23 mouse cellular contexts compared by ENCODE assay signal in the genomic region with DNA sequence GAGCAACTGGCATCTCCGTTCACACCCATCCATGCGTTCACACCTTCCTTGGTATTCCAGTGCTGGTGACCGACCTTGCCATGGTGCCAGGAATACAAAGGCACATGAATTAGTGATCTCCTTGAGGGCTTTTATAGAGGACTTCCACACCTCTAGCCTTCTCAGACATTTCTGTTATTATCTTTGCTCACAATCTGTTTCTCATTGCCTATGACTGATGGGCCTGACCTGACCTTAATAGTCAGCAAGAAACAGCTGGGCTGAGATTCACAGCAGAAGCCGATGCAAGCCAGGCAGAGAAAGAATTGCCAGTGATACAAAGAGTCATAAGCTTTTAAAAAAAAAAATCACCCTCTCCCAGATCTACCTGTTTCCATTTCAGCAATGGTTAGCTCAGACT.
A peak's percentile ranks its signal among the peaks of the same experiment; 100 is the strongest.
DNase-seq lines count a peak whose midpoint lies in the region; ATAC-seq lines count a peak whose summit lies in the region.
"Had no signal": no experiment of that assay in that cellular context is flagged by ENCODE, and none has a peak within 500 bp of the region (broad histone marks: within the 10 kb centered on the region; RNA-seq: fewer than 3 reads in every experiment).

No protein-coding gene starts in this region.

- no peaks in the 10 kb centered on the region for H3K9me3 ChIP-seq in hindbrain, embryonic 16.5 days (ENCODE audit: control insufficient read depth, low read length)
- H3K9me3 ChIP-seq in hindbrain, embryonic 13.5 days = no peaks in the 10 kb centered on the region
- H3K9me3 ChIP-seq in embryonic facial prominence, embryonic 11.5 days (replicated peaks; ENCODE audit: control insufficient read depth, low read length) = no peaks in the 10 kb centered on the region
- H3K9me3 ChIP-seq: embryonic facial prominence, embryonic 15.5 days; forebrain, embryonic 12.5 days; heart, embryonic 15.5 days had no signal

- H3K36me3 ChIP-seq in hindbrain, embryonic 16.5 days (ENCODE audit: control insufficient read depth, insufficient read depth, low read length) = no peaks in the 10 kb centered on the region
- H3K36me3 ChIP-seq in hindbrain, embryonic 13.5 days = no peaks in the 10 kb centered on the region
- H3K36me3 ChIP-seq in embryonic facial prominence, embryonic 11.5 days (replicated peaks; ENCODE audit: control insufficient read depth, insufficient read depth, low read depth, low read length) = no peaks in the 10 kb centered on the region
- H3K36me3 ChIP-seq: embryonic facial prominence, embryonic 15.5 days; forebrain, embryonic 12.5 days; heart, embryonic 15.5 days had no signal

- H3K4me2 ChIP-seq in hindbrain, embryonic 16.5 days (ENCODE audit: low read length) = no peak overlapping the region
- no peak overlapping the region for H3K4me2 ChIP-seq in hindbrain, embryonic 13.5 days
- H3K4me2 ChIP-seq in embryonic facial prominence, embryonic 11.5 days (ENCODE audit: low read depth, low read length) = no peak overlapping the region
- H3K4me2 ChIP-seq: embryonic facial prominence, embryonic 15.5 days; forebrain, embryonic 12.5 days; heart, embryonic 11.5 days; heart, embryonic 15.5 days had no signal

- no peak overlapping the region for H3K4me3 ChIP-seq in hindbrain, embryonic 16.5 days (ENCODE audit: low read length)
- H3K4me3 ChIP-seq in hindbrain, embryonic 13.5 days = no peak overlapping the region
- no peak overlapping the region for H3K4me3 ChIP-seq in embryonic facial prominence, embryonic 11.5 days (ENCODE audit: low read depth, low read length)
- H3K4me3 ChIP-seq: embryonic facial prominence, embryonic 15.5 days; erythroblast, embryonic 14.5 days; forebrain, embryonic 12.5 days; heart, embryonic 15.5 days had no signal

- H3K4me1 ChIP-seq in hindbrain, embryonic 16.5 days (ENCODE audit: control insufficient read depth, insufficient read depth, low read depth, low read length) = no peaks in the 10 kb centered on the region
- H3K4me1 ChIP-seq in hindbrain, embryonic 13.5 days (replicated peaks) = no peaks in the 10 kb centered on the region
- no peaks in the 10 kb centered on the region for H3K4me1 ChIP-seq in embryonic facial prominence, embryonic 11.5 days (ENCODE audit: control insufficient read depth, insufficient read depth, low read length)
- H3K4me1 ChIP-seq: embryonic facial prominence, embryonic 15.5 days; forebrain, embryonic 12.5 days; heart, embryonic 15.5 days had no signal

- H3K27ac ChIP-seq in hindbrain, embryonic 16.5 days (ENCODE audit: low read depth, low read length) = no peak overlapping the region
- no peak overlapping the region for H3K27ac ChIP-seq in hindbrain, embryonic 13.5 days
- H3K27ac ChIP-seq in embryonic facial prominence, embryonic 11.5 days (replicated peaks; ENCODE audit: low read depth, low read length) = no peak overlapping the region
- H3K27ac ChIP-seq: embryonic facial prominence, embryonic 15.5 days; forebrain, embryonic 12.5 days; heart, embryonic 15.5 days had no signal

- H3K9ac ChIP-seq in hindbrain, embryonic 16.5 days (ENCODE audit: low read depth, low read length) = no peak overlapping the region
- H3K9ac ChIP-seq in hindbrain, embryonic 13.5 days = no peak overlapping the region
- H3K9ac ChIP-seq in embryonic facial prominence, embryonic 11.5 days (replicated peaks; ENCODE audit: low read length) = no peak overlapping the region
- H3K9ac ChIP-seq: embryonic facial prominence, embryonic 15.5 days; forebrain, embryonic 12.5 days; heart, embryonic 15.5 days had no signal

- peak; percentile 74 for DNase-seq in 3T3-L1 (ENCODE audit: low read depth, low spot score)
- peak; percentile 62 for DNase-seq in embryo, embryonic 10.5 days (ENCODE audit: low spot score)
- DNase-seq in embryonic facial prominence, embryonic 11.5 days (ENCODE audit: low spot score) = peak; percentile 53
- no peak for DNase-seq in left cerebral cortex, postnatal 36 days (ENCODE audit: low spot score in 2 of 2)
- no peak for DNase-seq in urinary bladder, postnatal 10 days (ENCODE audit: low spot score)
- DNase-seq: adrenal gland, adult 2 months; adrenal gland, postnatal 25 days; cerebellum, adult 18-20 months; cerebellum, adult 9-11 months; cerebellum, postnatal 36 days; gastrocnemius, postnatal 10 days; heart, adult 18-20 months; heart, postnatal 14 days had no signal

- H3K27me3 ChIP-seq in hindbrain, embryonic 16.5 days (replicated peaks; ENCODE audit: control insufficient read depth, insufficient read depth, low read length) = no peaks in the 10 kb centered on the region
- H3K27me3 ChIP-seq in hindbrain, embryonic 13.5 days = no peaks in the 10 kb centered on the region
- H3K27me3 ChIP-seq in embryonic facial prominence, embryonic 11.5 days (ENCODE audit: control insufficient read depth, insufficient read depth, low read length) = no peaks in the 10 kb centered on the region
- H3K27me3 ChIP-seq: CH12.LX; embryonic facial prominence, embryonic 15.5 days; forebrain, embryonic 12.5 days; heart, embryonic 15.5 days had no signal

- WGBS in hindbrain, embryonic 16.5 days = 78% methylated on average over 4 of the region's 4 CpGs
- WGBS in hindbrain, embryonic 13.5 days = 84% methylated on average over 4 of the region's 4 CpGs
- 55% methylated on average over 4 of the region's 4 CpGs for WGBS in embryonic facial prominence, embryonic 11.5 days

- intact Hi-C loops in left cerebral cortex, postnatal 36 days (cut with DNase I) = no loop called here

- ATAC-seq in hindbrain, embryonic 16.5 days = 0 out of 2 replicates have a peak, but pooled peaks have one; percentile 20
- ATAC-seq in hindbrain, embryonic 13.5 days (ENCODE audit: low FRiP score) = no peak
- ATAC-seq in embryonic facial prominence, embryonic 11.5 days (replicated peaks; ENCODE audit: insufficient number of reproducible peaks, low FRiP score, low TSS enrichment, low read depth) = no peak
- ATAC-seq: forebrain, embryonic 16.5 days; intestine, embryonic 16.5 days had no signal

Comparison
In these comparisons a context has a peak if more than half of its experiments do, and no peak if none do; other contexts are left out.
1. DNase-seq: peak in 3T3-L1 (single experiment), embryo, embryonic 10.5 days (single experiment) and embryonic facial prominence, embryonic 11.5 days (single experiment); none in left cerebral cortex, postnatal 36 days (0 of 2) and urinary bladder, postnatal 10 days (single experiment).